Mouse (Mus musculus) liver, embryonic 11.5 days (tissue): ENCODE measurements around the gene Gga1. TPM values are rescaled to one million over a fixed set of nuclear protein-coding genes. Genes with fewer than 3 reads are reported as not detected.
A peak's percentile ranks its signal among the peaks of the same experiment; 100 is the strongest.
"Not testable (repeated sequence)": the region's sequence is repeated elsewhere in the genome, so short reads cannot be mapped to it uniquely, and the experiment has no call there.

Experiments used
- ATAC-seq: fragments of 200-750 bp; cut with Nextera tagmentation; replicated peaks from 2 replicates; pipeline ENCODE4 v1.8.0; 2017; ENCODE audit warnings: moderate number of reproducible peaks, mild to moderate bottlenecking, moderate TSS enrichment, moderate library complexity; ENCODE audit not compliant: low FRiP score
- DNase-seq: peaks from one replicate; pipeline ENCODE4 v3.0.0-alpha.2; 2017; ENCODE audit warnings: low spot score
- H3K27ac ChIP-seq: fragments of 300-500 bp; sonication (generic); 2 replicates; pipeline ENCODE4 v1.5.1; 2014; ENCODE audit warnings: mild to moderate bottlenecking, low read depth, low read length, control low read depth
- H3K27me3 ChIP-seq: fragments of 300-500 bp; sonication (generic); replicated peaks from 2 replicates; pipeline ENCODE4 v1.6.1; 2014; ENCODE audit warnings: low read length, mixed read lengths; ENCODE audit not compliant: control insufficient read depth, insufficient read depth
- H3K36me3 ChIP-seq: fragments of 300-500 bp; sonication (generic); 2 replicates; pipeline ENCODE4 v1.6.1; 2014; ENCODE audit warnings: mild to moderate bottlenecking, low read length, moderate library complexity, mixed read lengths; ENCODE audit not compliant: control insufficient read depth, insufficient read depth
- H3K4me1 ChIP-seq: fragments of 300-500 bp; sonication (generic); replicated peaks from 2 replicates; pipeline ENCODE4 v1.6.1; 2014; ENCODE audit warnings: low read length, mixed read lengths; ENCODE audit not compliant: control insufficient read depth, insufficient read depth
- H3K4me2 ChIP-seq: fragments of 300-500 bp; sonication (generic); 2 replicates; pipeline ENCODE4 v1.6.1; 2014; ENCODE audit warnings: mild to moderate bottlenecking, control low read depth, moderate library complexity
- H3K4me3 ChIP-seq: fragments of 300-500 bp; sonication (generic); 2 replicates; pipeline ENCODE4 v1.5.1; 2014; ENCODE audit warnings: low read depth, low read length, control low read depth
- H3K9ac ChIP-seq: fragments of 300-500 bp; sonication (generic); 2 replicates; pipeline ENCODE4 v1.6.1; 2014; ENCODE audit warnings: low read depth, low read length, control low read depth
- H3K9me3 ChIP-seq: fragments of 300-500 bp; sonication (generic); 2 replicates; pipeline ENCODE4 v1.6.1; 2016; ENCODE audit warnings: low read length, inconsistent platforms, mixed read lengths; ENCODE audit not compliant: control insufficient read depth
- WGBS: fragments of 180-500 bp; shearing (Covaris S2); extraction: QIAGEN DNeasy Blood & Tissue Kit; methylation state at CpG from one replicate; pipeline ENCODE4 v1.1.7; 2014; 5-methylcytosine and 5-hydroxymethylcytosine counted together
- polyA plus RNA-seq: library from polyadenylated mRNA; unstranded; fragments of >200 nt; fragmentation: Nextera tagmentation; extraction: Ambion mirVana; gene quantifications from 2 replicates; pipeline ENCODE4 v1.2.1, GENCODE M21; 2014

The Gga1 gene
- polyA plus RNA-seq, 1 experiment from 2014 or later: 40.8 TPM

GRCm38 (mm10) chr15:78875537-78875936 lies 1.5 kb upstream of the Gga1 start:
- peak overlapping the region; percentile 95 for H3K27ac ChIP-seq
- peaks cover 3% of the 10 kb centered on the region; the same call in 1 of the 2 replicates for H3K36me3 ChIP-seq
- no peak overlapping the region for H3K9ac ChIP-seq
- peak overlapping the region; percentile 97 for H3K4me2 ChIP-seq
- WGBS: 84% methylated on average over 5 of the region's 5 CpGs
- H3K4me1 ChIP-seq: peaks cover 21% of the 10 kb centered on the region
- peak overlapping the region; percentile 67; the same call in 1 of the 2 replicates for H3K4me3 ChIP-seq
- ATAC-seq (no peak), DNase-seq (no peak)
- H3K27me3 ChIP-seq: no peaks in the 10 kb centered on the region
- H3K9me3 ChIP-seq: no peaks in the 10 kb centered on the region

GRCm38 (mm10) chr15:78876258-78876696 lies 713 bp upstream of the Gga1 start:
- DNase-seq (peak; percentile 77), ATAC-seq (peak; percentile 39)
- Histone ChIP-seq H3K9ac (peak overlapping the region; percentile 90), H3K4me1 (peaks cover 21% of the 10 kb centered on the region), H3K4me2 (peak overlapping the region; percentile 97), H3K27me3 (no peaks in the 10 kb centered on the region), H3K9me3 (no peaks in the 10 kb centered on the region), H3K36me3 (peaks cover 4% of the 10 kb centered on the region; the same call in 1 of the 2 replicates), H3K27ac (peak overlapping the region; percentile 95), H3K4me3 (peak overlapping the region; percentile 67)
- 2% methylated on average over 17 of the region's 17 CpGs for WGBS

GRCm38 (mm10) chr15:78877810-78878390 lies 910 bp downstream of the Gga1 start:
- Histone ChIP-seq H3K9ac (peak overlapping the region; percentile 90), H3K4me1 (peaks cover 21% of the 10 kb centered on the region), H3K27ac (peak overlapping the region; percentile 95), H3K4me3 (peak overlapping the region; percentile 67), H3K27me3 (no peaks in the 10 kb centered on the region), H3K36me3 (peaks cover 13% of the 10 kb centered on the region; the same call in 1 of the 2 replicates), H3K9me3 (no peaks in the 10 kb centered on the region), H3K4me2 (peak overlapping the region; percentile 97)
- DNase-seq: no peak
- WGBS: under 1% methylated on average over 17 of the region's 17 CpGs
- ATAC-seq: no peak; the same call in 1 of the 2 replicates

GRCm38 (mm10) chr15:78878792-78879516 lies 2.0 kb downstream of the Gga1 start:
- H3K27me3 ChIP-seq, H3K9ac ChIP-seq, ATAC-seq, H3K4me3 ChIP-seq, DNase-seq, H3K9me3 ChIP-seq: not testable (repeated sequence)
- H3K27ac ChIP-seq: 0 out of 2 replicates have a peak overlapping the region, but pooled peaks have one; percentile 17
- peaks cover 22% of the 10 kb centered on the region; the same call in 1 of the 2 replicates for H3K36me3 ChIP-seq
- peak overlapping the region; percentile 97 for H3K4me2 ChIP-seq
- H3K4me1 ChIP-seq: peaks cover 23% of the 10 kb centered on the region
- WGBS: 31% methylated on average over 7 of the region's 7 CpGs

- Histone ChIP-seq H3K27ac (no peak overlapping the region), H3K4me3 (no peak overlapping the region), H3K4me2 (no peak overlapping the region), H3K4me1 (peaks cover 23% of the 10 kb centered on the region), H3K27me3 (no peaks in the 10 kb centered on the region), H3K9ac (0 out of 2 replicates have a peak overlapping the region, but pooled peaks have one; percentile 7), H3K9me3 (no peaks in the 10 kb centered on the region), H3K36me3 (peaks cover 35% of the 10 kb centered on the region)
- no peak for DNase-seq
- WGBS: 96% methylated on average over 8 of the region's 8 CpGs
- no peak for ATAC-seq
These were observed 3.4 kb downstream of the Gga1 start for GRCm38 (mm10) chr15:78880432-78880831.

- DNase-seq: no peak
- Histone ChIP-seq H3K4me1 (peaks cover 13% of the 10 kb centered on the region), H3K9ac (no peak overlapping the region), H3K4me2 (no peak overlapping the region), H3K36me3 (peaks cover 43% of the 10 kb centered on the region), H3K4me3 (no peak overlapping the region), H3K9me3 (no peaks in the 10 kb centered on the region), H3K27me3 (no peaks in the 10 kb centered on the region), H3K27ac (no peak overlapping the region)
- ATAC-seq: no peak
- WGBS: 83% methylated on average over 3 of the region's 3 CpGs
These were observed 4.8 kb downstream of the Gga1 start for GRCm38 (mm10) chr15:78881828-78882227.

- 34% methylated on average over 13 of the region's 13 CpGs for WGBS
- DNase-seq: no peak
- Histone ChIP-seq H3K4me2 (no peak overlapping the region), H3K27me3 (no peaks in the 10 kb centered on the region), H3K27ac (peak overlapping the region; percentile 8; the same call in 1 of the 2 replicates), H3K4me3 (no peak overlapping the region), H3K9ac (peak overlapping the region; percentile 38; the same call in 1 of the 2 replicates), H3K4me1 (peaks cover 41% of the 10 kb centered on the region), H3K36me3 (peaks cover 30% of the 10 kb centered on the region), H3K9me3 (no peaks in the 10 kb centered on the region)
- ATAC-seq: peak; percentile 34; the same call in 1 of the 2 replicates
These were observed 12.4 kb downstream of the Gga1 start for GRCm38 (mm10) chr15:78889401-78889853.

GRCm38 (mm10) chr15:78892440-78892839 lies 15.4 kb downstream of the Gga1 start:
- Histone ChIP-seq H3K4me1 (peaks cover 71% of the 10 kb centered on the region), H3K4me3 (peak overlapping the region; percentile 13; the same call in 1 of the 2 replicates), H3K27ac (peak overlapping the region; percentile 50), H3K9me3 (no peaks in the 10 kb centered on the region), H3K9ac (peak overlapping the region; percentile 31), H3K27me3 (no peaks in the 10 kb centered on the region), H3K4me2 (peak overlapping the region; percentile 15), H3K36me3 (peaks cover 13% of the 10 kb centered on the region; the same call in 1 of the 2 replicates)
- DNase-seq (no peak), ATAC-seq (peak; percentile 57)
- WGBS: 44% methylated on average over 7 of the region's 7 CpGs
